In genomic region chr11:88977188-88977587, GRCm38 (mm10) we compare ENCODE assay signal across 26 mouse cellular contexts. TPM values are rescaled to one million over a fixed set of nuclear protein-coding genes. Genes with fewer than 3 reads are reported as not detected.
DNase-seq lines count a peak whose midpoint lies in the region; TF ChIP-seq lines count a peak whose summit lies in the region.
"Had no signal": no experiment of that assay in that cellular context is flagged by ENCODE, and none has a peak within 500 bp of the region (broad histone marks: within the 10 kb centered on the region; RNA-seq: fewer than 3 reads in every experiment).

No protein-coding gene starts in this region.

- 93% methylated on average over 5 of the region's 5 CpGs for WGBS in cerebellum, adult 2 months

- no peak for TF ChIP-seq POLR2A in cerebellum, adult 2 months (IDR thresholded peaks at IDR 0.05; ENCODE audit: borderline replicate concordance, insufficient read depth, low read length)

- no peaks in the 10 kb centered on the region; the same call in 1 of the 2 replicates for H3K4me1 ChIP-seq in cerebellum, adult 2 months (ENCODE audit: control insufficient read depth, insufficient read depth, low read length)

- TF ChIP-seq CTCF in cerebellum, adult 2 months (IDR thresholded peaks at IDR 0.05; ENCODE audit: borderline replicate concordance, insufficient read depth, low read depth, low read length) = no peak

- H3K27me3 ChIP-seq in cerebellum, adult 2 months (ENCODE audit: control insufficient read depth, insufficient read depth, low read length) = no peaks in the 10 kb centered on the region
- H3K27me3 ChIP-seq: CH12.LX, Patski had no signal

- DNase-seq in adrenal gland, adult 2 months = peak; percentile 68
- DNase-seq in adrenal gland, postnatal 4 days (ENCODE audit: low spot score in 2 of 2) = no peak
- peak; percentile 30 for DNase-seq in adrenal gland, postnatal 14 days
- no peak for DNase-seq in adrenal gland, adult 18-20 months (ENCODE audit: low spot score in 2 of 2)
- peak; percentile 1 for DNase-seq in ZHBTc4 (ENCODE audit: low read depth, low spot score)
- no peak for DNase-seq in cerebellum, adult 2 months
- DNase-seq: adrenal gland, adult 8-10 months; adrenal gland, postnatal 10 days; adrenal gland, postnatal 25 days; B cell, adult 2 months; cerebellum, adult 11 months; cerebellum, adult 11-12 months; cerebellum, adult 18-20 months; cerebellum, adult 8-10 months; cerebellum, adult 9-10 months; cerebellum, adult 9-11 months; cerebellum, postnatal 10 days; cerebellum, postnatal 14 days had no signal

- no peak overlapping the region for H3K27ac ChIP-seq in cerebellum, adult 2 months (ENCODE audit: insufficient read depth, low read length)

- no peak overlapping the region for H3K4me3 ChIP-seq in cerebellum, adult 2 months (replicated peaks; ENCODE audit: insufficient read depth, low read depth, low read length)

RNA-seq across cellular contexts. Expression of gene Coil, which starts 7.1 kb away (rescaled TPM):
- 1 to 10 TPM; 8.4 to 9.6 TPM for total RNA-seq in adrenal gland, adult 2 months (2021)
- 4.2 and 4.8 TPM in 2 replicates for polyA plus RNA-seq in adrenal gland, adult 2 months (2012; rRNA removed)
- 10 to 100 TPM; 14.0 to 14.3 TPM for total RNA-seq in adrenal gland, postnatal 4 days (2021)
- 8.6 and 11.2 TPM in 2 replicates for total RNA-seq in adrenal gland, postnatal 14 days (2021)
- total RNA-seq in adrenal gland, adult 18-20 months (2021) = 1 to 10 TPM; 9.0 to 9.4 TPM
- 22.3 and 23.5 TPM in 2 replicates for polyA plus RNA-seq in cerebellum, adult 2 months (2012; rRNA removed)

RNA-seq across cellular contexts. Expression of gene Elobl, which starts 10.5 kb away (rescaled TPM):
- total RNA-seq in adrenal gland, adult 2 months (2021) = not detected
- 0.17 TPM in 1 of 2 replicates, not detected in the other for polyA plus RNA-seq in adrenal gland, adult 2 months (2012; rRNA removed)
- not detected for total RNA-seq in adrenal gland, postnatal 4 days (2021)
- not detected in 2 replicates for total RNA-seq in adrenal gland, postnatal 14 days (2021)
- total RNA-seq in adrenal gland, adult 18-20 months (2021) = not detected
- polyA plus RNA-seq in cerebellum, adult 2 months (2012; rRNA removed) = not detected in 2 replicates
- total RNA-seq: adrenal gland, adult 8-10 months; adrenal gland, postnatal 10 days; adrenal gland, postnatal 25 days; adrenal gland, postnatal 36 days; CH12.LX; G1E had no signal
- polyA plus RNA-seq: activated CD4-positive, CD25-positive, alpha-beta regulatory T cell, adult 4 months; brain, embryonic 14.5 days; C2C12; CD4-positive, CD25-positive, alpha-beta regulatory T cell, adult 4 months; G1E had no signal

RNA-seq across cellular contexts. Expression of gene Scpep1, which starts 21.9 kb away (rescaled TPM):
- 100 to 1,000 TPM; 168 to 250 TPM for total RNA-seq in adrenal gland, adult 2 months (2021)
- 25.2 and 37.0 TPM in 2 replicates for polyA plus RNA-seq in adrenal gland, adult 2 months (2012; rRNA removed)
- total RNA-seq in adrenal gland, postnatal 4 days (2021) = 100 to 1,000 TPM; 149 to 159 TPM
- total RNA-seq in adrenal gland, postnatal 14 days (2021) = 129 and 141 TPM in 2 replicates
- 100 to 1,000 TPM; 108 to 245 TPM for total RNA-seq in adrenal gland, adult 18-20 months (2021)
- 17.5 and 18.6 TPM in 2 replicates for polyA plus RNA-seq in cerebellum, adult 2 months (2012; rRNA removed)

RNA-seq across cellular contexts. Expression of gene Trim25, which starts 22.0 kb away (rescaled TPM):
- total RNA-seq in adrenal gland, adult 2 months (2021) = 100 to 1,000 TPM in 1 of 2 experiments, 10 to 100 TPM in 1; 87.4 to 180 TPM
- polyA plus RNA-seq in adrenal gland, adult 2 months (2012; rRNA removed) = 181 and 270 TPM in 2 replicates
- 100 to 1,000 TPM; 133 to 137 TPM for total RNA-seq in adrenal gland, postnatal 4 days (2021)
- 102 and 115 TPM in 2 replicates for total RNA-seq in adrenal gland, postnatal 14 days (2021)
- 100 to 1,000 TPM; 133 to 185 TPM for total RNA-seq in adrenal gland, adult 18-20 months (2021)
- polyA plus RNA-seq in cerebellum, adult 2 months (2012; rRNA removed) = 2.4 and 2.5 TPM in 2 replicates

Comparison
In these comparisons a context has a peak if more than half of its experiments do, and no peak if none do; other contexts are left out.
1. DNase-seq: peak in adrenal gland, adult 2 months (single experiment), adrenal gland, postnatal 14 days (single experiment) and ZHBTc4 (single experiment); none in adrenal gland, postnatal 4 days (0 of 2), adrenal gland, adult 18-20 months (0 of 2) and cerebellum, adult 2 months (0 of 2).